Mouse (Mus musculus): Measurements from ENCODE around the gene Ssr4.

Ssr4 gene

GRCm38 (mm10) chrX:73805814-73806213, 19.0 kb downstream of the Ssr4 start:
- DNase-seq (ENCODE audit: low read depth, low spot score), result no peak

GRCm38 (mm10) chrX:73815072-73815471, 28.2 kb downstream of the Ssr4 start:
- DNase-seq (ENCODE audit: low read depth, low spot score), result no peak

- no peak for DNase-seq (ENCODE audit: low read depth, low spot score)
These were observed 29.9 kb downstream of the Ssr4 start for GRCm38 (mm10) chrX:73816596-73817314.

GRCm38 (mm10) chrX:73823747-73824146, 36.9 kb downstream of the Ssr4 start:
- DNase-seq (ENCODE audit: low read depth, low spot score), result no peak

GRCm38 (mm10) chrX:73824185-73825151, 37.6 kb downstream of the Ssr4 start, which contains the start of gene Pdzd4:
Pdzd4 (minus strand) TSS chrX:73824969.
- DNase-seq (ENCODE audit: low read depth, low spot score), result no peak

- DNase-seq (ENCODE audit: low read depth, low spot score), result no peak
These were observed 48.9 kb downstream of the Ssr4 start for GRCm38 (mm10) chrX:73835731-73836130.

- DNase-seq (ENCODE audit: low read depth, low spot score), result no peak
These were observed 49.9 kb downstream of the Ssr4 start for GRCm38 (mm10) chrX:73836691-73837090.

Measured in WW6 (cell line).